Mouse (Mus musculus): Measurements from ENCODE around the gene Lamtor2.

Gene Lamtor2

GRCm38 (mm10) chr3:88509250-88509649 lies 43.6 kb downstream of the Lamtor2 start:
- in situ Hi-C loops (cut with MboI; ENCODE audit: unreplicated experiment in 2 of 2), result no loop called here

GRCm38 (mm10) chr3:88505765-88506164 lies 47.1 kb downstream of the Lamtor2 start:
- in situ Hi-C loops (cut with MboI; ENCODE audit: unreplicated experiment in 2 of 2), result no loop called here

DNA sequence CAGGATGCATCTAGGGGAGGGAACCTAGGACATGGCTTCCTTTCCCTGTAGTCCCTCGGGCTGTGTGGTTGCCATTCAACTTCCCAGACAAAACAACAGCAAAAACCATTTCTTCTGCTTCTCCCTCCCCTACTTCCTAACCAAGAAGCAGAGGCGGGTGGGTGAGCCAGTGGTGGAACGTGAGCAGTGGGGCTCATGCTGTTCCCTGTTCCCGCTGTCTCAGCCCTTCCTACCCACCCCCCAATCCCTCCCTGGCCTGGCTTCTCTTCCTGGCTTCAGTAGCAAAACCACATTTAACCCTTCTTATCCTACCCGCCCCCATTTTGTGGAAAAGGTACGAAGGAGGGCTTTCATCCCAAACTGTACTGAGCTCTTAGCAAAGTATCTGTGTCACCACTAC lies 47.8 kb downstream of the Lamtor2 start:
- in situ Hi-C loops (cut with MboI; ENCODE audit: unreplicated experiment in 2 of 2), result no loop called here

DNA sequence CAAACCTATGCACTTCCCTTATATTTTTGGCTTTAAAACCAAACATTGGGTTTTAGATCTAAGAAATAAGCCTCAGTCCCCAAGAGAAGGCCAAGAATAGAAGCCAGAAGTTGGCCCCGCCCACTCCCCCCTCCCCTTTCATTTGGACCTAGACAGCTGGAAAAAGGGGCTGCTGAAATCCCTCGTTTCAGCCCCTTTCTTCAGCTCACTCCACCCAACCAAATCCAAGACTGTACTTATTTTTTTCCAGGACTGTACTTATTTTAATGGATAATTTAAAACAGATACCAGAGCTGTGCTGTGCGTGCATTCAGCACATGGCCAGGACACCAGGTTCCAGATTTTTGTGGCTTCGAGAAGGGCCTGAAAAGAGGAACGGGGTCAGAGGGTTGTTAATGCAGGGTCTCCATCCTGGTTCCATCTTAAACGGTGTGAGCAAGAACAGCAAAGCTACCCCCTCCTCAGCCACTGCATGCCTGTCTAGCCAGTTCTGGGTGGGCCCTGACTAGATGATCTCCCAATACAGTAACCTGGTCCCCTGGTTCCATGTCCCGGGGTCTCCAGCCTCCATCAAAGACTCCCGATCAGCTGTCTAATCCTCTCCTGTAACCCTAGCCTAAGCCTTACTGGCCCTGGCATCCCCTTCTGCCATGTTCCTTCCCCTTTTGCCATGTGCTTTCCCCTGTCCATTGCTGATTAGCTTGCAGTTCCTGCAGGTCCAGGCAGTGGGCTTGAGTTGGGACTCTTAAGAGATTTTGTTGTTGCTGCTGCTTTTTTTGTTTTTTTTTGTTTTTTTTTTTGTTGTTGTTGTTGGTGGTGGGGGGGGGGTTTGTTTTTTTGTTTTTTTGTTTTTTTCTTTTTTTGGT lies 48.8 kb downstream of the Lamtor2 start:
- in situ Hi-C loops (cut with MboI; ENCODE audit: unreplicated experiment in 2 of 2), result no loop called here

DNA sequence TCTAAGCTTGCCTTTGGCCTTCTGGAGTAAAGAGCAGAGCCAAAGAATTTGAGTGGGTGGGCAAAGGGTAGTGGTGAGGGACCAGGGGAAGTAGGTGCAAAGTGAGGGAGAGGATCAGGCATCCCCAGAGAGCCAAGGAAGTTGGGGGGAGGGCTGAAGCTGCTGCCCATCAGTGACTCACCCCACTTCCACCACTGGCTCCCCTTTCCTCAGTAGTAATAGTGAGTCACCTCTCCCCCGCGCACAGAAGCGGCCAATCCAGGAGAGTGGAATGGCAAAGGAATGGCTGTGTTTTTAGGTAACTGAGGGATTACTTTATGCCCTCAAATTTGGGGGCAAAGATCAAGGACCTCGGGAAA lies 49.4 kb downstream of the Lamtor2 start:
- in situ Hi-C loops (cut with MboI; ENCODE audit: unreplicated experiment in 2 of 2), result no loop called here

DNA sequence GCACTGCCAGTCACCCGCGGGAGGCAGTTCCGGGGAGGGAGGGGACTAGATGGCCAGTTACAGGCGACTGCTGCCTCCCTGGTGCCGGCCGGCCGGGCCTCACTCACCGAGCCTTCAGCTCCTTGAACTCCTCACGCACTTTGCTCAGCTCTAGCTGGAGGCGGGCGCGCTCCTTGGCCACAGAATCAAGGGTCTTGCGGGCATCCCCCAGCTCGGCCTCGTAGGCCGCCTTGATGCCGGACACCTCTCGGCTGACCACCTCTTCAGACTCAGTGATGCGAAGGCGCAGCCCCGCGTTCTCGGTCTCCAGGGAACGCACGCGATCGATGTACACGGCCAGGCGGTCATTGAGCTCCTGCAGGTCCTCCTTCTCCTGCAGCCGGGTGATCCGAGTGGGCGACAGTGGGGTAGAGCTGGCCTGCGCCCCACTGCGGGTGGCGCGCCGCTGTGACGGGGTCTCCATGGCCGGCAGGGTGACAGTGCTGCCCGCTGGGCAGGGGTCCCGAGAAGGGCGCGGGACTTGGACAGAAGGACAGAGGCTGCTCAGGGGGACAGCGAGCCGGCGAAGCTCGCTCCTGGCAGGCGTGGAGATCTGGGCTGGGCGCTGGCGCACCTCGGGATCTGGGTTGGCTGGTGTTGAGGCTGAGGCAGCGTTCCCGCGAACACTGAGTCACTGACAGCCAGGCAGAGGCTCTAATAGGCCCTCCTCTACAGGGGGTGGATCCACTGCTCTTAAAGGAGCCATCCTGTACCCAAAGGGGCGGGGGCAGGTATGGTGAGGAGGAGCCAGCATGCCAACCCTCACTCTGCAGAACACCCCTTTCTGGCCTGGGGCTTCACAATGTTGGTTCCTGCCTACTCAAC lies 50.0 kb downstream of the Lamtor2 start:
- in situ Hi-C loops (cut with MboI; ENCODE audit: unreplicated experiment in 2 of 2), result no loop called here

DNA sequence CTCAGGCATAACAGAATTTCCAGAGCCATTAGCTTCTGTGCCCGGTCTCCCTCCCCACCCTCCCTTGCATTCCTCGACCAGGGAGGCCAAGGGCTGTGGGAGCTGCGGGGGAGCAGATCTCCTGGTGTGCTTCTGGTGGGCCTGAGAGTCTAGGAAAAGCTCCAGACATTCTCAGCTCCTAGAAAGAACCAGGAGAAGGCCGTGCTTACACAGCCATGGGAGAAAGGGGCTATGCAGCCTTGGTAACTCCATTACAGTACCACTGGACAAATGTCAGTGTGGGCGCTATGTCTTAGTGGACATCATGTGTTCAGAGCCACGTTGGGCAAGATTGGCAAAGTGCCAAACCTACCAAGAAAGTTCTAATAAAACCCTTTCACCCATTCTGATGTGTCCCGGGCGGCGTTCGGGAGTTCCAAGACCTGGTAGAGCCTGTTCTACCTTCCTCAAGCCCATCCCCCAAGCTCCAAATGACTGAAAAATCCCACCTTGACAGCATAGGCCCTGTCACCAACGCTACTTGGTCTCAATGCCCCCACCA lies 50.8 kb downstream of the Lamtor2 start:
- in situ Hi-C loops (cut with MboI; ENCODE audit: unreplicated experiment in 2 of 2), result no loop called here

DNA sequence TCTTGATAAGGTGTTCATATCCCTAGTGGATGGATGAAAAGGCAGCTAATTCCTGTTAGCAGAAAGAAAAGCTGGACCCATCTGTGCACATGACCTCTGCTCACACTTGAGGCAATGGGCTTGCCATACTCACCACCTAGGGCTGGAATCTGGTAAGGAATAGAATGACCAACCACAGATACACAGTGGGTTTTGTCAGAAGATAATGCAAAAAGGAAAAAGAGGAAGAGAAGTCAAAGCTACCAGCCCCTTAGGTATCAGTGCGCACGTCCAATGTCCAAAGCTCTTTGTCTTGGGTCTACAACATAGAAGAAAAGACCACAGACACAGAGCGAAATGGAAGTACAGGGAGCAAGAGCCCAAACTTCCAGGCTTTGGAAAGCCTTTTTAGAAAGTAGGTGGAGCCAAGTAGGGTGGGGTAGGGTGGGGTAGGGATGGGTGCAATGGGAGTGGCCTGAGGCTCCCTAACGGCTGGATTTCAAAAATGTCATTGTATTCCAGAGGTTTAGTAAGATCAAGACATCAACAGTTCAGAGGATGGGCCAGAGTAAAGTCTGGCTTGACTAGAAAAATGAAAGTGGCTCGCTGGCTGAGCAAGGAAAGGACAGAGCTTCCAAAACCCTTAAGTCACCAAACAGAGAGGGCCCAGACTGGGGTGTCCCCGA lies 51.4 kb downstream of the Lamtor2 start:
- in situ Hi-C loops (cut with MboI; ENCODE audit: unreplicated experiment in 2 of 2), result no loop called here

DNA sequence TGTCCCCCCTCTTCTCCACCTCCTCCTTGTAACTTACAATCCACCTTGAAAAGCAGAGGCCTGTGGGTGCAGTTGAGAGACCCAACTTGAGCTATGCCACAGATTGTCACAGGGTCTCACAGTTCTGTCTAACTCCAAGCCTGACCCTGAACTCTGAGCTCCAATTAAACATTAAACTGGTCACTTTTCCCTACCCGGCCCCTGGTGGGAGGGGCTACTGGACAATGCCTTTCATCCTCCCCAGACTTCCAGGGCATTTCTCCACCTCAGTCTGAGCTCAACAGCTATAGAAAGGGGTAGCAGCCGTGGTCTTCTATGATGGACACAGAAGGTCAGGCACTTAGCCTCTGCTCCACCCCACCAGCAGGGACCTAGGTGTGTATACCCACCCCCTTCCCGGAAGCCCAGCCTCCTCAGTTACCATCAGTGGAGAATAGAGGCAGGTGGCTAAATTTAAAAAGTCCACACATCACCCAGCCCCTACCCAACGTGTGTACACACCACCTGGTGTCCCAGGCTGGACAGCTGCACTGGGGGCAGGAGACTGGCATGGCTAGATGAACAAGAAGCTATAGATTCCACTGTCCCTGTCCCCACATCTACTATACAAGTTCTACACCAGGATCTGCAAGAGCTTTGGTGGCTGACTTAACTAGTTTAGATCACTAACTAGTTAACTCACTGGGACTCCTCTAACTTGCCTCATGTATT lies 52.1 kb downstream of the Lamtor2 start:
- in situ Hi-C loops (cut with MboI; ENCODE audit: unreplicated experiment in 2 of 2), result no loop called here

DNA sequence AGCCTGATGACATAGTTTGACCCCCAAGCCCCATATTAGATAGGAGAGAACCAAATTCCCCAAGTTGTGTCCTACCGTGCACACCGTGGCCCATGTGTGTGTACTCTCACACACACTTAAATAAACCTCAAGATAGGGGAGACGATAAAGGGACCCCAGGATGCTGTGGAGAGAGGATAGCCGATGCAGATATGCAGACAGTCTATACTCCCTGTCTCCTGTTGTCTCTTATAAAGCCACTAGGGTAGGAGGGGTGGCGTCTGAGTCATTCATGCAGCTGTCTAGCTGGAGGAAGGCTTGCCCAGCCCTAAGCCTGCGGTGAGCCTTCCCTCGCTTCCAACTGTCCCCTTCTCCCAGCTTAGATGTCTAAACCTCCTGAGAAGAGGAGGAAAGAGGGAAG lies 52.8 kb downstream of the Lamtor2 start:
- in situ Hi-C loops (cut with MboI; ENCODE audit: unreplicated experiment in 2 of 2), result no loop called here

All from v-Abl transformed pro-B cells (cell line).